Comparison of ENCODE assay signal across 7 mouse cellular contexts in the genomic region with DNA sequence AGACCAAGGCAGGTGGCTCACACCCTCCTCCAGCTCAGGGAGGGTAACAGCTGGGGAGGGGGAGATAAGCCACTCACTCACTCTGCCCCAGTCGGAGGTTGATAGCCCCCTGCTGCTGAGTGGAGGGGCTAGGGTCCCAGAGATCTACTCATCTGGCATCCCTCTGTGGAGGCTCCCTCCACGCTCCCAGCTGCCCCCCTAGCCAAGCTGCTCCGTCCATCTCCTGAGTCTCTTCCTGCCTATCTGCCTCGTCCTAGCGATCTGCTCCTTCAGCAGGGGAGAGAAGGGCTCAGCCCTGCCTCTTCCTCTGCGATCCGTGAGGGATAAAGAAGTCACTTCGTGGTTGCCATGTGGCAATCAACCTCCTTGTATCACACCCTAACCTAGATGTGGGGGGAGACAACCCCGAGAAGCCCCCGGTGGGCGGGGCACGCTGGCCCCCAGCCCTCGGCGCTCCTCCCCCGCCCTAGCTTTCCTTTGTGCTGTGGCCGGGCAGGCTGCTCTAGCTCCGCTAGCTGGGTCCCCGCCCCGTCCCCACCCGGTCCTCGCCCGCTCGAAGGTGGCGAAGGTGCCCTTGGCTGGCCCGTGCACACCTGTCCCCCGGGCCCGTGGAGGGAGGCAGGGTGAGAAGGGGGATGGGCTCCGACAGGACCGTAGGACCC. TPM values are rescaled to one million over a fixed set of nuclear protein-coding genes. Genes with fewer than 3 reads are reported as not detected.
DNase-seq lines count a peak whose midpoint lies in the region; ATAC-seq and TF ChIP-seq lines count a peak whose summit lies in the region.

No protein-coding gene starts in this region.

- H3K27ac ChIP-seq in cortical plate, adult 2 months (ENCODE audit: insufficient read depth, low read length): peak overlapping the region; percentile 80
- H3K27ac ChIP-seq in heart, postnatal 0 days (ENCODE audit: low read depth): peak overlapping the region; percentile 78
- H3K27ac ChIP-seq in liver, embryonic 11.5 days (ENCODE audit: low read depth, low read length): peak overlapping the region; percentile 72
- H3K27ac ChIP-seq in neural tube, embryonic 13.5 days (replicated peaks): peak overlapping the region; percentile 99

- peak overlapping the region; percentile 77 for H3K4me2 ChIP-seq in heart, postnatal 0 days (ENCODE audit: low read depth, low read length)
- H3K4me2 ChIP-seq in liver, embryonic 11.5 days: peak overlapping the region; percentile 77
- peak overlapping the region; percentile 100 for H3K4me2 ChIP-seq in neural tube, embryonic 13.5 days

- no peaks in the 10 kb centered on the region for H3K36me3 ChIP-seq in heart, postnatal 0 days (replicated peaks; ENCODE audit: control insufficient read depth, insufficient read depth, low read length)
- H3K36me3 ChIP-seq in liver, embryonic 11.5 days (ENCODE audit: control insufficient read depth, insufficient read depth, low read length): no peaks in the 10 kb centered on the region; the same call in 1 of the 2 replicates
- peaks cover 11% of the 10 kb centered on the region for H3K36me3 ChIP-seq in neural tube, embryonic 13.5 days

- 0 out of 2 replicates have a peak, but pooled peaks have one; percentile 38 for TF ChIP-seq POLR2A in cortical plate, adult 2 months (IDR thresholded peaks at IDR 0.05; ENCODE audit: extremely low read depth, insufficient read depth, low read length)

- WGBS in heart, postnatal 0 days: 2% methylated on average over 27 of the region's 29 CpGs
- under 1% methylated on average over 29 of the region's 29 CpGs for WGBS in liver, embryonic 11.5 days
- WGBS in neural tube, embryonic 13.5 days: 1% methylated on average over 27 of the region's 29 CpGs

- TF ChIP-seq EP300 in heart, postnatal 0 days (IDR thresholded peaks at IDR 0.05; ENCODE audit: low read depth): no peak

- ATAC-seq in heart, postnatal 0 days (ENCODE audit: insufficient read depth, low read depth): peak; percentile 39
- no peak for ATAC-seq in liver, embryonic 11.5 days (replicated peaks; ENCODE audit: low FRiP score)
- peak; percentile 51 for ATAC-seq in neural tube, embryonic 13.5 days (ENCODE audit: low read depth)

- no peak for TF ChIP-seq CTCF in cortical plate, adult 2 months (IDR thresholded peaks at IDR 0.05; ENCODE audit: extremely low read depth, insufficient read depth, low read length)
- no peak for TF ChIP-seq CTCF in heart, postnatal 0 days (IDR thresholded peaks at IDR 0.05; ENCODE audit: low read depth)

- no peaks in the 10 kb centered on the region for H3K4me1 ChIP-seq in cortical plate, adult 2 months (ENCODE audit: control insufficient read depth, insufficient read depth, low read length)
- 0 out of 2 replicates have a peak, but pooled peaks cover 4% of the 10 kb centered on the region for H3K4me1 ChIP-seq in heart, postnatal 0 days (ENCODE audit: control insufficient read depth, insufficient read depth)
- H3K4me1 ChIP-seq in liver, embryonic 11.5 days (replicated peaks; ENCODE audit: control insufficient read depth, insufficient read depth, low read length): peaks cover 32% of the 10 kb centered on the region
- peaks cover 57% of the 10 kb centered on the region for H3K4me1 ChIP-seq in neural tube, embryonic 13.5 days (replicated peaks)

- peak overlapping the region; percentile 68 for H3K4me3 ChIP-seq in cortical plate, adult 2 months (ENCODE audit: insufficient read depth, low read length)
- peak overlapping the region; percentile 74 for H3K4me3 ChIP-seq in heart, postnatal 0 days (ENCODE audit: low read depth, low read length)
- peak overlapping the region; percentile 76 for H3K4me3 ChIP-seq in liver, embryonic 11.5 days (ENCODE audit: low read depth, low read length)
- peak overlapping the region; percentile 99 for H3K4me3 ChIP-seq in neural tube, embryonic 13.5 days

- H3K9ac ChIP-seq in heart, postnatal 0 days (replicated peaks; ENCODE audit: low read depth, low read length): peak overlapping the region; percentile 80
- H3K9ac ChIP-seq in liver, embryonic 11.5 days (ENCODE audit: low read depth, low read length): peak overlapping the region; percentile 82
- H3K9ac ChIP-seq in neural tube, embryonic 13.5 days: peak overlapping the region; percentile 100

- no peaks in the 10 kb centered on the region for H3K9me3 ChIP-seq in heart, postnatal 0 days (replicated peaks; ENCODE audit: control insufficient read depth, low read length)
- no peaks in the 10 kb centered on the region for H3K9me3 ChIP-seq in liver, embryonic 11.5 days (ENCODE audit: control insufficient read depth, low read length)
- H3K9me3 ChIP-seq in neural tube, embryonic 13.5 days: no peaks in the 10 kb centered on the region

- DNase-seq in right cerebral cortex, postnatal 4 days: peak; percentile 62
- DNase-seq in right cerebral cortex, postnatal 25 days: no peak
- DNase-seq in heart, postnatal 0 days (ENCODE audit: low spot score): no peak
- peak; percentile 64 for DNase-seq in liver, embryonic 11.5 days (ENCODE audit: low spot score)
- no peak for DNase-seq in natural killer cell, adult 2 months (ENCODE audit: low spot score in 2 of 2)

- peaks cover 85% of the 10 kb centered on the region for H3K27me3 ChIP-seq in heart, postnatal 0 days (ENCODE audit: control insufficient read depth, insufficient read depth, low read length)
- H3K27me3 ChIP-seq in liver, embryonic 11.5 days (replicated peaks; ENCODE audit: control insufficient read depth, insufficient read depth, low read length): peaks cover 69% of the 10 kb centered on the region
- no peaks in the 10 kb centered on the region for H3K27me3 ChIP-seq in neural tube, embryonic 13.5 days

RNA-seq across cellular contexts. Expression of a gene that starts 0.9 kb away (rescaled TPM):
- 336 and 368 TPM in 2 replicates for polyA plus RNA-seq in cortical plate, adult 2 months (2012; rRNA removed)
- total RNA-seq in heart, postnatal 0 days (2014; rRNA removed; ENCODE audit: low replicate concordance): 38.5 and 46.0 TPM in 2 replicates
- polyA plus RNA-seq in heart, postnatal 0 days (2015; fragmentation: Nextera tagmentation; extraction: Ambion mirVana): 30.2 and 30.9 TPM in 2 replicates
- polyA plus RNA-seq in liver, embryonic 11.5 days (2014; fragmentation: Nextera tagmentation; extraction: Ambion mirVana): 64.9 and 69.0 TPM in 2 replicates
- 574 and 615 TPM in 2 replicates for polyA plus RNA-seq in neural tube, embryonic 13.5 days (2015; fragmentation: Nextera tagmentation; extraction: Ambion mirVana)

RNA-seq across cellular contexts. Expression of a gene that starts 23.0 kb away (rescaled TPM):
- 68.1 and 73.5 TPM in 2 replicates for polyA plus RNA-seq in cortical plate, adult 2 months (2012; rRNA removed)
- 3.6 and 8.2 TPM in 2 replicates for total RNA-seq in heart, postnatal 0 days (2014; rRNA removed; ENCODE audit: low replicate concordance)
- polyA plus RNA-seq in heart, postnatal 0 days (2015; fragmentation: Nextera tagmentation; extraction: Ambion mirVana): 0.08 TPM in 1 of 2 replicates, not detected in the other
- polyA plus RNA-seq in liver, embryonic 11.5 days (2014; fragmentation: Nextera tagmentation; extraction: Ambion mirVana): 0.29 and 0.35 TPM in 2 replicates
- 2.5 and 3.1 TPM in 2 replicates for polyA plus RNA-seq in neural tube, embryonic 13.5 days (2015; fragmentation: Nextera tagmentation; extraction: Ambion mirVana)

RNA-seq across cellular contexts. Expression of a gene that starts 26.4 kb away (rescaled TPM):
- 168 and 171 TPM in 2 replicates for polyA plus RNA-seq in cortical plate, adult 2 months (2012; rRNA removed)
- total RNA-seq in heart, postnatal 0 days (2014; rRNA removed; ENCODE audit: low replicate concordance): 134 and 186 TPM in 2 replicates
- 190 and 210 TPM in 2 replicates for polyA plus RNA-seq in heart, postnatal 0 days (2015; fragmentation: Nextera tagmentation; extraction: Ambion mirVana)
- polyA plus RNA-seq in liver, embryonic 11.5 days (2014; fragmentation: Nextera tagmentation; extraction: Ambion mirVana): 86.4 and 94.6 TPM in 2 replicates
- 155 and 167 TPM in 2 replicates for polyA plus RNA-seq in neural tube, embryonic 13.5 days (2015; fragmentation: Nextera tagmentation; extraction: Ambion mirVana)

RNA-seq across cellular contexts. Expression of a gene that starts 42.0 kb away (rescaled TPM):
- 15.6 and 16.8 TPM in 2 replicates for polyA plus RNA-seq in cortical plate, adult 2 months (2012; rRNA removed)
- 2.7 and 2.8 TPM in 2 replicates for total RNA-seq in heart, postnatal 0 days (2014; rRNA removed; ENCODE audit: low replicate concordance)
- polyA plus RNA-seq in heart, postnatal 0 days (2015; fragmentation: Nextera tagmentation; extraction: Ambion mirVana): 0.95 and 1.4 TPM in 2 replicates
- polyA plus RNA-seq in liver, embryonic 11.5 days (2014; fragmentation: Nextera tagmentation; extraction: Ambion mirVana): 4.3 and 6.0 TPM in 2 replicates
- 4.2 and 4.6 TPM in 2 replicates for polyA plus RNA-seq in neural tube, embryonic 13.5 days (2015; fragmentation: Nextera tagmentation; extraction: Ambion mirVana)

RNA-seq across cellular contexts. Expression of a gene that starts 42.2 kb away (rescaled TPM):
- polyA plus RNA-seq in cortical plate, adult 2 months (2012; rRNA removed): 75.3 and 80.1 TPM in 2 replicates
- 27.2 and 44.4 TPM in 2 replicates for total RNA-seq in heart, postnatal 0 days (2014; rRNA removed; ENCODE audit: low replicate concordance)
- polyA plus RNA-seq in heart, postnatal 0 days (2015; fragmentation: Nextera tagmentation; extraction: Ambion mirVana): 10.7 TPM in 2 replicates
- polyA plus RNA-seq in liver, embryonic 11.5 days (2014; fragmentation: Nextera tagmentation; extraction: Ambion mirVana): 45.8 and 49.0 TPM in 2 replicates
- polyA plus RNA-seq in neural tube, embryonic 13.5 days (2015; fragmentation: Nextera tagmentation; extraction: Ambion mirVana): 35.7 and 38.5 TPM in 2 replicates

Comparison
In these comparisons a context has a peak if more than half of its experiments do, and no peak if none do; other contexts are left out.
1. DNase-seq: peak in right cerebral cortex, postnatal 4 days (single experiment) and liver, embryonic 11.5 days (single experiment); none in right cerebral cortex, postnatal 25 days (single experiment), heart, postnatal 0 days (single experiment) and natural killer cell, adult 2 months (0 of 2).
2. RNA of a gene that starts 23.0 kb away (polyA plus RNA-seq): 68.1 to 73.5 TPM in cortical plate, adult 2 months; 2.5 to 3.1 TPM in neural tube, embryonic 13.5 days, 0.29 to 0.35 TPM in liver, embryonic 11.5 days and 0.08 TPM in heart, postnatal 0 days; every median in the first group is over 10 times any median in the second.
3. Peak in every context shown above with its lines, with median percentiles within 50 percentile points of each other: H3K27ac ChIP-seq, H3K4me3 ChIP-seq, H3K4me2 ChIP-seq and H3K9ac ChIP-seq.